Mouse (Mus musculus): Measurements from ENCODE around the gene Ppp2r5c.

DNA sequence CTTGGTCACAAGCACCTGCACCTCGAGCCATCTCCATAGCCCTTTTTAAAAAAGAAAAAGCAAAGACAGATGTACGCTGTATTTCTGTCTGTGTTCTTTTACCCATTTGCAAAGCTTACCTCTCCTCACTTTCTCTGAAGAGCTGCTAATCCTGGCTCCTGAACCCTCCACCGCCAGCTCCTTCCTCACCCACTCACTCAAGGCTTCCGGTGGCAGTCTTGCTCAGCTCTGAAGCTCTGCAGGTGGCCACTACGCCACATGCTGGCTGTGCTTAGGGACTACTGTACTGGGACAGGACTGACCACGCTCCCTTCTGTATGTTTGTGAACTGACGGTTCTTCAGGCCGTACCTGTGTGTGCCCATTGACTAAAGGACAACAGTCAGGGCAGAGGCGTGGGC is 119.4 kb downstream of the Ppp2r5c start:
- TF ChIP-seq POLR2A (IDR thresholded peaks at IDR 0.05; ENCODE audit: low read depth, low read length): no peak
- TF ChIP-seq CTCF (IDR thresholded peaks at IDR 0.05; ENCODE audit: borderline replicate concordance, insufficient read depth, low read length): no peak
